Mouse (Mus musculus) heart, embryonic 12.5 days (tissue): ENCODE data around the gene Hes1. TPM values are rescaled to one million over a fixed set of nuclear protein-coding genes. Genes with fewer than 3 reads are reported as not detected.
"Not testable (repeated sequence)": the region's sequence is repeated elsewhere in the genome, so short reads cannot be mapped to it uniquely, and the experiment has no call there.

ENCODE experiments used
- ATAC-seq: fragments of 200-750 bp; cut with Nextera tagmentation; 2 replicates; pipeline ENCODE4 v1.8.0; 2017; ENCODE audit warnings: moderate TSS enrichment, moderate library complexity; ENCODE audit not compliant: insufficient number of reproducible peaks, low FRiP score
- H3K27ac ChIP-seq: fragments of 300-500 bp; sonication (generic); 2 replicates; pipeline ENCODE4 v1.5.1; 2016; ENCODE audit warnings: mild to moderate bottlenecking, moderate library complexity; ENCODE audit not compliant: poor library complexity, severe bottlenecking
- H3K27me3 ChIP-seq: fragments of 300-500 bp; sonication (generic); replicated peaks from 2 replicates; pipeline ENCODE4 v1.6.1; 2016; ENCODE audit warnings: mild to moderate bottlenecking, moderate library complexity
- H3K36me3 ChIP-seq: fragments of 300-500 bp; sonication (generic); 2 replicates; pipeline ENCODE4 v1.6.1; 2016; ENCODE audit warnings: mild to moderate bottlenecking, moderate library complexity
- H3K4me1 ChIP-seq: fragments of 300-500 bp; sonication (generic); replicated peaks from 2 replicates; pipeline ENCODE4 v1.6.1; 2016; ENCODE audit warnings: mild to moderate bottlenecking
- H3K4me2 ChIP-seq: fragments of 300-500 bp; sonication (generic); 2 replicates; pipeline ENCODE4 v1.6.1; 2016; ENCODE audit warnings: mild to moderate bottlenecking, moderate library complexity
- H3K4me3 ChIP-seq: fragments of 300-500 bp; sonication (generic); 2 replicates; pipeline ENCODE4 v1.5.1; 2016; ENCODE audit warnings: mild to moderate bottlenecking
- H3K9ac ChIP-seq: fragments of 300-500 bp; sonication (generic); 2 replicates; pipeline ENCODE4 v1.6.1; 2016; ENCODE audit warnings: mild to moderate bottlenecking, moderate library complexity
- H3K9me3 ChIP-seq: fragments of 300-500 bp; sonication (generic); replicated peaks from 2 replicates; pipeline ENCODE4 v1.6.1; 2016; ENCODE audit warnings: mild to moderate bottlenecking, moderate library complexity
- WGBS: fragments of 180-500 bp; shearing (Covaris S2); methylation state at CpG from one replicate; pipeline ENCODE4 v1.1.7; 2016; 5-methylcytosine and 5-hydroxymethylcytosine counted together
- polyA plus RNA-seq: library from polyadenylated mRNA; unstranded; fragments of >200 nt; fragmentation: Nextera tagmentation; extraction: Ambion mirVana; gene quantifications from 2 replicates; pipeline ENCODE4 v1.2.1, GENCODE M21; 2016

Gene Hes1
- polyA plus RNA-seq, 1 experiment from 2014 or later: 32.7 TPM

GRCm38 (mm10) chr16:30103495-30103894 lies 39.3 kb downstream of the Hes1 start:
- ATAC-seq: no peak
- peaks cover 9% of the 10 kb centered on the region; the same call in 1 of the 2 replicates for H3K27me3 ChIP-seq
- H3K4me2 ChIP-seq: no peak overlapping the region
- H3K4me1 ChIP-seq: peaks cover 15% of the 10 kb centered on the region
- no peak overlapping the region for H3K4me3 ChIP-seq
- H3K36me3 ChIP-seq: no peaks in the 10 kb centered on the region
- no peak overlapping the region for H3K9ac ChIP-seq
- 63% methylated on average over 6 of the region's 6 CpGs for WGBS
- no peaks in the 10 kb centered on the region for H3K9me3 ChIP-seq
- H3K27ac ChIP-seq: no peak overlapping the region

- Histone ChIP-seq H3K36me3 (no peaks in the 10 kb centered on the region), H3K4me1 (peaks cover 15% of the 10 kb centered on the region), H3K4me3 (no peak overlapping the region), H3K9me3 (no peaks in the 10 kb centered on the region), H3K9ac (no peak overlapping the region), H3K4me2 (no peak overlapping the region), H3K27ac (no peak overlapping the region), H3K27me3 (peaks cover 9% of the 10 kb centered on the region; the same call in 1 of the 2 replicates)
- ATAC-seq: no peak
- WGBS: 74% methylated on average over 3 of the region's 3 CpGs
These were observed 40.2 kb downstream of the Hes1 start for GRCm38 (mm10) chr16:30104363-30104762.

GRCm38 (mm10) chr16:30105476-30105875 lies 41.3 kb downstream of the Hes1 start:
- Histone ChIP-seq H3K4me1 (peaks cover 15% of the 10 kb centered on the region), H3K4me2 (no peak overlapping the region), H3K4me3 (no peak overlapping the region), H3K36me3 (no peaks in the 10 kb centered on the region), H3K27ac (no peak overlapping the region), H3K27me3 (peaks cover 9% of the 10 kb centered on the region; the same call in 1 of the 2 replicates), H3K9me3 (no peaks in the 10 kb centered on the region), H3K9ac (no peak overlapping the region)
- 85% methylated on average over 7 of the region's 7 CpGs for WGBS
- no peak for ATAC-seq

GRCm38 (mm10) chr16:30108167-30108566 lies 44.0 kb downstream of the Hes1 start:
- H3K9ac ChIP-seq, H3K4me2 ChIP-seq, H3K4me1 ChIP-seq, H3K9me3 ChIP-seq, H3K36me3 ChIP-seq, H3K4me3 ChIP-seq, H3K27ac ChIP-seq, H3K27me3 ChIP-seq, ATAC-seq: not testable (repeated sequence)
- 85% methylated on average over 11 of the region's 11 CpGs for WGBS

- no peak overlapping the region for H3K9ac ChIP-seq
- H3K27ac ChIP-seq: no peak overlapping the region
- H3K36me3 ChIP-seq: no peaks in the 10 kb centered on the region
- no peak overlapping the region for H3K4me3 ChIP-seq
- 85% methylated on average over 3 of the region's 3 CpGs for WGBS
- ATAC-seq: no peak
- H3K4me2 ChIP-seq: no peak overlapping the region
- no peaks in the 10 kb centered on the region for H3K9me3 ChIP-seq
- 0 out of 2 replicates have a peak, but pooled peaks cover 4% of the 10 kb centered on the region for H3K4me1 ChIP-seq
- peaks cover 9% of the 10 kb centered on the region for H3K27me3 ChIP-seq
These were observed 46.3 kb downstream of the Hes1 start for GRCm38 (mm10) chr16:30110466-30110865.

GRCm38 (mm10) chr16:30111069-30111468 lies 46.9 kb downstream of the Hes1 start:
- no peak overlapping the region for H3K4me2 ChIP-seq
- ATAC-seq: no peak
- H3K9me3 ChIP-seq: no peaks in the 10 kb centered on the region

GRCm38 (mm10) chr16:30111566-30111965 lies 47.4 kb downstream of the Hes1 start:
- Histone ChIP-seq H3K36me3 (no peaks in the 10 kb centered on the region), H3K4me1 (0 out of 2 replicates have a peak, but pooled peaks cover 4% of the 10 kb centered on the region), H3K9me3 (no peaks in the 10 kb centered on the region), H3K9ac (no peak overlapping the region), H3K4me2 (no peak overlapping the region), H3K27ac (no peak overlapping the region), H3K4me3 (no peak overlapping the region), H3K27me3 (peaks cover 12% of the 10 kb centered on the region)
- no peak for ATAC-seq
- WGBS: 47% methylated on average over 2 of the region's 2 CpGs

More at GRCm38 (mm10) chr16:30111069-30111468, 46.9 kb downstream of the Hes1 start:
- Histone ChIP-seq H3K9ac (no peak overlapping the region), H3K4me1 (0 out of 2 replicates have a peak, but pooled peaks cover 4% of the 10 kb centered on the region), H3K27me3 (peaks cover 12% of the 10 kb centered on the region), H3K27ac (no peak overlapping the region), H3K4me3 (no peak overlapping the region), H3K36me3 (no peaks in the 10 kb centered on the region)

GRCm38 (mm10) chr16:30113170-30113569 lies 49.0 kb downstream of the Hes1 start:
- Histone ChIP-seq H3K4me1 (0 out of 2 replicates have a peak, but pooled peaks cover 4% of the 10 kb centered on the region), H3K9me3 (no peaks in the 10 kb centered on the region), H3K27me3 (peaks cover 3% of the 10 kb centered on the region), H3K4me2 (no peak overlapping the region), H3K36me3 (no peaks in the 10 kb centered on the region), H3K4me3 (no peak overlapping the region), H3K9ac (no peak overlapping the region), H3K27ac (no peak overlapping the region)
- 30% methylated on average over 3 of the region's 3 CpGs for WGBS
- ATAC-seq: no peak

GRCm38 (mm10) chr16:30113800-30114199 lies 49.6 kb downstream of the Hes1 start:
- Histone ChIP-seq H3K27me3 (peaks cover 3% of the 10 kb centered on the region), H3K9ac (no peak overlapping the region), H3K4me2 (no peak overlapping the region), H3K9me3 (no peaks in the 10 kb centered on the region), H3K36me3 (no peaks in the 10 kb centered on the region), H3K4me1 (0 out of 2 replicates have a peak, but pooled peaks cover 4% of the 10 kb centered on the region), H3K27ac (no peak overlapping the region), H3K4me3 (no peak overlapping the region)
- 82% methylated on average over 8 of the region's 8 CpGs for WGBS
- ATAC-seq: no peak

- H3K36me3 ChIP-seq: no peaks in the 10 kb centered on the region
- no peak overlapping the region for H3K27ac ChIP-seq
- no peak overlapping the region for H3K9ac ChIP-seq
- no peak overlapping the region for H3K4me2 ChIP-seq
- 0 out of 2 replicates have a peak, but pooled peaks cover 4% of the 10 kb centered on the region for H3K4me1 ChIP-seq
- no peak for ATAC-seq
- 87% methylated on average over 1 of the region's 1 CpGs for WGBS
- H3K27me3 ChIP-seq: peaks cover 4% of the 10 kb centered on the region
- H3K9me3 ChIP-seq: no peaks in the 10 kb centered on the region
- no peak overlapping the region for H3K4me3 ChIP-seq
These were observed 50.3 kb downstream of the Hes1 start for GRCm38 (mm10) chr16:30114451-30114850.
